Mouse (Mus musculus): ENCODE data around the gene Mbnl2.

Mbnl2 gene

GRCm38 (mm10) chr14:120388818-120389691 lies 113.6 kb downstream of the Mbnl2 start:
- DNase-seq: no peak

- no peak for DNase-seq
These were observed 114.9 kb downstream of the Mbnl2 start for GRCm38 (mm10) chr14:120390231-120390944.

GRCm38 (mm10) chr14:120391701-120392100 lies 116.2 kb downstream of the Mbnl2 start:
- DNase-seq: no peak

- DNase-seq: no peak
These were observed 117.0 kb downstream of the Mbnl2 start for GRCm38 (mm10) chr14:120392441-120392840.

- DNase-seq: no peak
These were observed 118.0 kb downstream of the Mbnl2 start for GRCm38 (mm10) chr14:120393441-120393840.

GRCm38 (mm10) chr14:120394216-120394615 lies 118.7 kb downstream of the Mbnl2 start:
- no peak for DNase-seq

GRCm38 (mm10) chr14:120394827-120395226 lies 119.4 kb downstream of the Mbnl2 start:
- no peak for DNase-seq

GRCm38 (mm10) chr14:120395501-120395900 lies 120.0 kb downstream of the Mbnl2 start:
- DNase-seq: peak; percentile 55

GRCm38 (mm10) chr14:120397871-120398647 lies 122.6 kb downstream of the Mbnl2 start:
- peak; percentile 72 for DNase-seq

GRCm38 (mm10) chr14:120399614-120400013 lies 124.1 kb downstream of the Mbnl2 start:
- DNase-seq: no peak

GRCm38 (mm10) chr14:120401158-120401557 lies 125.7 kb downstream of the Mbnl2 start:
- no peak for DNase-seq

- peak; percentile 42 for DNase-seq
These were observed 127.2 kb downstream of the Mbnl2 start for GRCm38 (mm10) chr14:120402715-120403114.

GRCm38 (mm10) chr14:120404364-120404763 lies 128.9 kb downstream of the Mbnl2 start:
- no peak for DNase-seq

- DNase-seq: no peak
These were observed 129.5 kb downstream of the Mbnl2 start for GRCm38 (mm10) chr14:120404811-120405582.

GRCm38 (mm10) chr14:120405597-120405996 lies 130.1 kb downstream of the Mbnl2 start:
- no peak for DNase-seq

- DNase-seq: no peak
These were observed 130.8 kb downstream of the Mbnl2 start for GRCm38 (mm10) chr14:120406271-120406670.

- peak; percentile 68 for DNase-seq
These were observed 131.4 kb downstream of the Mbnl2 start for GRCm38 (mm10) chr14:120406820-120407219.

GRCm38 (mm10) chr14:120409854-120410253 lies 134.4 kb downstream of the Mbnl2 start:
- no peak for DNase-seq

- no peak for DNase-seq
These were observed 141.4 kb downstream of the Mbnl2 start for GRCm38 (mm10) chr14:120416886-120417285.

GRCm38 (mm10) chr14:120418964-120419363 lies 143.5 kb downstream of the Mbnl2 start:
- no peak for DNase-seq

GRCm38 (mm10) chr14:120428497-120428896 lies 153.0 kb downstream of the Mbnl2 start:
- no peak for DNase-seq

- DNase-seq: no peak
These were observed 157.3 kb downstream of the Mbnl2 start for GRCm38 (mm10) chr14:120432773-120433172.

All from kidney, adult 11 months (tissue).